Mouse (Mus musculus) heart, postnatal 0 days (tissue): ENCODE data around the gene Vcan. TPM values are rescaled to one million over a fixed set of nuclear protein-coding genes. Genes with fewer than 3 reads are reported as not detected.

Experiments
- ATAC-seq: fragments of 200-750 bp; cut with Nextera tagmentation; 2 replicates; pipeline ENCODE4 v1.8.0; 2017; ENCODE audit warnings: low read depth, moderate number of reproducible peaks, moderate library complexity; ENCODE audit not compliant: insufficient read depth
- DNase-seq: peaks from one replicate; pipeline ENCODE4 v3.0.0-alpha.2; 2016; ENCODE audit warnings: low spot score
- H3K27ac ChIP-seq: fragments of 300-500 bp; sonication (generic); 2 replicates; pipeline ENCODE4 v1.5.1; 2014; ENCODE audit warnings: low read depth, mild to moderate bottlenecking
- H3K27me3 ChIP-seq: fragments of 300-500 bp; sonication (generic); 2 replicates; pipeline ENCODE4 v1.6.1; 2014; ENCODE audit warnings: low read length, mixed read lengths; ENCODE audit not compliant: control insufficient read depth, insufficient read depth
- H3K36me3 ChIP-seq: fragments of 300-500 bp; sonication (generic); replicated peaks from 2 replicates; pipeline ENCODE4 v1.6.1; 2014; ENCODE audit warnings: low read length, mixed read lengths; ENCODE audit not compliant: control insufficient read depth, insufficient read depth
- H3K4me1 ChIP-seq: fragments of 300-500 bp; sonication (generic); 2 replicates; pipeline ENCODE4 v1.6.1; 2014; ENCODE audit warnings: antibody characterized with exemption; ENCODE audit not compliant: control insufficient read depth, insufficient read depth
- H3K4me2 ChIP-seq: fragments of 300-500 bp; sonication (generic); 2 replicates; pipeline ENCODE4 v1.6.1; 2014; ENCODE audit warnings: low read depth, mild to moderate bottlenecking, low read length, moderate library complexity
- H3K4me3 ChIP-seq: fragments of 300-500 bp; sonication (generic); 2 replicates; pipeline ENCODE4 v1.5.1; 2014; ENCODE audit warnings: low read depth, low read length
- H3K9ac ChIP-seq: fragments of 300-500 bp; sonication (generic); replicated peaks from 2 replicates; pipeline ENCODE4 v1.6.1; 2014; ENCODE audit warnings: low read depth, low read length, mixed read lengths
- H3K9me3 ChIP-seq: fragments of 300-500 bp; sonication (generic); replicated peaks from 2 replicates; pipeline ENCODE4 v1.6.1; 2016; ENCODE audit warnings: low read length; ENCODE audit not compliant: control insufficient read depth
- CTCF ChIP-seq: IDR thresholded peaks from 2 replicates; pipeline ENCODE4 v1.5.1; 2016; ENCODE audit warnings: antibody characterized with exemption, control low read depth, low read depth
- EP300 ChIP-seq: IDR thresholded peaks from 2 replicates; pipeline ENCODE4 v1.6.1; 2016; ENCODE audit warnings: antibody characterized with exemption, low read depth
- WGBS: fragments of 180-500 bp; shearing (Covaris S2); extraction: QIAGEN DNeasy Blood & Tissue Kit; methylation state at CpG from one replicate; pipeline ENCODE4 v1.1.7; 2014; 5-methylcytosine and 5-hydroxymethylcytosine counted together
- polyA plus RNA-seq: library from polyadenylated mRNA; unstranded; fragments of >200 nt; fragmentation: Nextera tagmentation; extraction: Ambion mirVana; gene quantifications from 2 replicates; pipeline ENCODE4 v1.2.1, GENCODE M21; 2015
- total RNA-seq: library from RNA; depleted of rRNA; stranded (reverse); fragments of >200 nt; gene quantifications from 2 replicates; pipeline ENCODE4 v1.2.3, GENCODE M21; 2014; ENCODE audit warnings: low replicate concordance

The Vcan gene
- total and polyA plus RNA-seq, 2 experiments from 2014 or later, result 14.7 to 41.4 TPM

- Histone ChIP-seq H3K9ac (no peak overlapping the region), H3K36me3 (peaks cover 25% of the 10 kb centered on the region), H3K4me3 (no peak overlapping the region), H3K4me1 (no peaks in the 10 kb centered on the region), H3K4me2 (no peak overlapping the region), H3K27ac (no peak overlapping the region), H3K9me3 (no peaks in the 10 kb centered on the region), H3K27me3 (no peaks in the 10 kb centered on the region)
- ATAC-seq, result no peak
- no peak for DNase-seq
- WGBS, result 89% methylated on average over 3 of the region's 3 CpGs
- TF ChIP-seq CTCF (no peak), EP300 (no peak)
These were observed 58.8 kb downstream of the Vcan start for GRCm38 (mm10) chr13:89683490-89683889.

- no peak overlapping the region for H3K4me3 ChIP-seq
- no peaks in the 10 kb centered on the region for H3K27me3 ChIP-seq
- no peaks in the 10 kb centered on the region for H3K9me3 ChIP-seq
- no peaks in the 10 kb centered on the region for H3K4me1 ChIP-seq
- WGBS, result 67% methylated on average over 7 of the region's 7 CpGs
- TF ChIP-seq CTCF (no peak), EP300 (no peak)
- no peak overlapping the region for H3K4me2 ChIP-seq
- no peak for ATAC-seq
- no peak for DNase-seq
- H3K27ac ChIP-seq, result no peak overlapping the region
- H3K9ac ChIP-seq, result no peak overlapping the region
- H3K36me3 ChIP-seq, result peaks cover 26% of the 10 kb centered on the region
These were observed 60.1 kb downstream of the Vcan start for GRCm38 (mm10) chr13:89682254-89682653.

GRCm38 (mm10) chr13:89679756-89680155 lies 62.6 kb downstream of the Vcan start:
- Histone ChIP-seq H3K27ac (no peak overlapping the region), H3K27me3 (no peaks in the 10 kb centered on the region), H3K4me3 (no peak overlapping the region), H3K4me1 (no peaks in the 10 kb centered on the region), H3K9ac (no peak overlapping the region), H3K4me2 (no peak overlapping the region), H3K9me3 (no peaks in the 10 kb centered on the region), H3K36me3 (peaks cover 38% of the 10 kb centered on the region)
- no peak for TF ChIP-seq CTCF
- no peak for TF ChIP-seq EP300
- WGBS, result 83% methylated on average over 6 of the region's 6 CpGs
- DNase-seq (no peak), ATAC-seq (no peak)

GRCm38 (mm10) chr13:89670505-89670904 lies 71.8 kb downstream of the Vcan start:
- Histone ChIP-seq H3K36me3 (peaks cover 4% of the 10 kb centered on the region), H3K4me1 (no peaks in the 10 kb centered on the region), H3K27ac (no peak overlapping the region), H3K9ac (no peak overlapping the region), H3K27me3 (no peaks in the 10 kb centered on the region), H3K9me3 (no peaks in the 10 kb centered on the region), H3K4me2 (no peak overlapping the region), H3K4me3 (no peak overlapping the region)
- no peak for DNase-seq
- TF ChIP-seq EP300 (no peak), CTCF (no peak)
- no peak for ATAC-seq
- WGBS, result 59% methylated on average over 3 of the region's 3 CpGs

- H3K36me3 ChIP-seq, result no peaks in the 10 kb centered on the region; the same call in 1 of the 2 replicates
- TF ChIP-seq EP300, result no peak
- TF ChIP-seq CTCF, result no peak
- no peak overlapping the region for H3K4me2 ChIP-seq
- no peak overlapping the region for H3K27ac ChIP-seq
- ATAC-seq (no peak), DNase-seq (no peak)
- 61% methylated on average over 10 of the region's 10 CpGs for WGBS
- no peak overlapping the region for H3K4me3 ChIP-seq
- H3K9ac ChIP-seq, result no peak overlapping the region
- no peaks in the 10 kb centered on the region for H3K4me1 ChIP-seq
- H3K9me3 ChIP-seq, result no peaks in the 10 kb centered on the region
- no peaks in the 10 kb centered on the region for H3K27me3 ChIP-seq
These were observed 73.1 kb downstream of the Vcan start for GRCm38 (mm10) chr13:89668981-89669880.

GRCm38 (mm10) chr13:89668069-89668468 lies 74.2 kb downstream of the Vcan start:
- peak; percentile 61 for DNase-seq
- no peaks in the 10 kb centered on the region for H3K9me3 ChIP-seq
- H3K27ac ChIP-seq, result no peak overlapping the region
- H3K36me3 ChIP-seq, result no peaks in the 10 kb centered on the region; the same call in 1 of the 2 replicates
- no peak for ATAC-seq
- 61% methylated on average over 1 of the region's 1 CpGs for WGBS
- TF ChIP-seq CTCF, result peak; percentile 64
- no peak for TF ChIP-seq EP300
- no peaks in the 10 kb centered on the region for H3K27me3 ChIP-seq
- no peaks in the 10 kb centered on the region for H3K4me1 ChIP-seq
- no peak overlapping the region for H3K4me2 ChIP-seq
- H3K9ac ChIP-seq, result no peak overlapping the region
- no peak overlapping the region for H3K4me3 ChIP-seq
